Mouse (Mus musculus): Measurements from ENCODE around the gene Zfp281. TPM values are rescaled to one million over a fixed set of nuclear protein-coding genes. Genes with fewer than 3 reads are reported as not detected.

Gene Zfp281
- polyA plus RNA-seq, 1 experiment from 2014 or later, result 26.7 TPM

Other genes starting within 250 kb of the Zfp281 start
- gene Ddx59, start 209.6 kb upstream of the Zfp281 start, polyA plus RNA-seq (2014; fragmentation: Nextera tagmentation; extraction: Ambion mirVana), result 17.0 and 18.1 TPM in 2 replicates
- gene Kif14, start 158.6 kb upstream of the Zfp281 start, polyA plus RNA-seq (2014; fragmentation: Nextera tagmentation; extraction: Ambion mirVana), result 3.2 and 3.5 TPM in 2 replicates